Mouse (Mus musculus) bone marrow macrophage, adult 2 months (primary cell): Measurements from ENCODE around the gene Gng4.

Experiments
- CTCF ChIP-seq: IDR thresholded peaks from 2 replicates; pipeline ENCODE4 v1.5.1; 2012; ENCODE audit warnings: low read depth, mild to moderate bottlenecking, low read length, moderate library complexity
- POLR2A ChIP-seq: IDR thresholded peaks from 2 replicates; pipeline ENCODE4 v1.6.1; 2012; ENCODE audit warnings: mild to moderate bottlenecking, low read depth, low read length, borderline replicate concordance

GRCm38 (mm10) chr13:13830469-13831074, 46.7 kb downstream of the Gng4 start:
- TF ChIP-seq POLR2A (no peak), CTCF (no peak)
